Mouse (Mus musculus): ENCODE measurements around the gene Kndc1.

Kndc1 gene

GRCm38 (mm10) chr7:139982058-139982457, 87.6 kb downstream of the Kndc1 start:
- DNase-seq (ENCODE audit: low read depth, low spot score): no peak

GRCm38 (mm10) chr7:139984505-139984904, 90.0 kb downstream of the Kndc1 start:
- no peak for DNase-seq (ENCODE audit: low read depth, low spot score)

DNA sequence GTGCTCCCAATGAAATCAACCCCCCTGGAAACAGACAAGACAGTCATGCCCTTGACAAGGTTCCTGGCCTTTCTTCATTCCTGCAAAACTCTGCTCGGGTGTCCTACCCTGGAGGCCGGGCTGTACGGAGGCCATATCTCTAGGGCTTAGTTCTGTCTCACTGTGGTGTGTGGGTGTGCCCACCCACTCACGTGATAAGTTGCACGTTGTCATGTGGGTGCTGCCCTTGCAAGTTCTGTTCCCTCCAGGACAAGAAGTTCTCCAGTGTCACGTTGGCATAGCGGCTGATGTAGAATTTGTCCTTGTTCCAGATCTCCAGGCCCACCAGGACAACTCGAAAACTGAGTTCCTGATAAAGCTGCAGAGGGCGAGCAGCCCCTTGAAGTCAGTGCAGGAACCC, 93.8 kb downstream of the Kndc1 start:
- no peak for DNase-seq (ENCODE audit: low read depth, low spot score)

DNA sequence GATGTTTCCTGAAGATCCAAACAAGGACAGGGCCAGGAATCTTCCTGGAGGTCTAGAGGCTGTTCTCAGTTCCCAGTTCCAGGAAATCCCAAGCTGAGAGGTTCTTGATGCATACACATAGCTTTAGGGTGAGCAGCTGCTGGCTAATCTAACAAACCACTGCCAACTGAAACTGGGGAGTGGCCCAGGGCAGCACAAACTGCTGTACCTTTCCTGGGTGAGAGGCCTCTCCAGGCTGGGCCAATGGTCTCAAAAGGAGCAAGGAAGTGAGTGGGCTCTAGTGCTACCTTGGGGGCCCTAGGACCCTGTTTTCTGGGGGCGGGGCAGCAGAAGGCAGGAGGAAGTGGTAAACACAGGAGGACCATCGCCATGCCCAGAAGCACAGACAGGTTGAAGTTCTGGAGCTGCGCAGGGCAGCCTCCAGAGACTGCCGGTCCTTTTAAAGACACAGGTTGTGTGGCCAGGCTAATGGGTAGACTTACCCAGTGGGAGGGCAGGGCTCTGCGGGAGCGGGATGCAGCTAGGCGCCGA, 96.4 kb downstream of the Kndc1 start:
- no peak for DNase-seq (ENCODE audit: low read depth, low spot score)
